Mouse (Mus musculus) stomach, postnatal 0 days (tissue): ENCODE results near the gene C1ql1. TPM values are rescaled to one million over a fixed set of nuclear protein-coding genes. Genes with fewer than 3 reads are reported as not detected.

Experiments
- ATAC-seq: fragments of 200-750 bp; cut with Nextera tagmentation; 2 replicates; pipeline ENCODE4 v1.8.0; 2017; ENCODE audit not compliant: low FRiP score, low TSS enrichment
- DNase-seq: peaks from one replicate; pipeline ENCODE4 v3.0.0-alpha.2; 2016; ENCODE audit warnings: low spot score
- H3K27ac ChIP-seq: fragments of 300-500 bp; sonication (generic); replicated peaks from 2 replicates; pipeline ENCODE4 v1.5.1; 2014; ENCODE audit warnings: mild to moderate bottlenecking, control low read depth
- H3K27me3 ChIP-seq: fragments of 300-500 bp; sonication (generic); 2 replicates; pipeline ENCODE4 v1.6.1; 2014; ENCODE audit warnings: low read length; ENCODE audit not compliant: control insufficient read depth, insufficient read depth
- H3K36me3 ChIP-seq: fragments of 300-500 bp; sonication (generic); 2 replicates; pipeline ENCODE4 v1.6.1; 2014; ENCODE audit warnings: low read length, mixed read lengths; ENCODE audit not compliant: control insufficient read depth, insufficient read depth
- H3K4me1 ChIP-seq: fragments of 300-500 bp; sonication (generic); replicated peaks from 2 replicates; pipeline ENCODE4 v1.6.1; 2014; ENCODE audit warnings: antibody characterized with exemption; ENCODE audit not compliant: control insufficient read depth, insufficient read depth
- H3K4me2 ChIP-seq: fragments of 300-500 bp; sonication (generic); replicated peaks from 2 replicates; pipeline ENCODE4 v1.6.1; 2014; ENCODE audit warnings: low read depth, mild to moderate bottlenecking, control low read depth, moderate library complexity
- H3K4me3 ChIP-seq: fragments of 300-500 bp; sonication (generic); 2 replicates; pipeline ENCODE4 v1.5.1; 2014; ENCODE audit warnings: low read depth, low read length, control low read depth
- H3K9ac ChIP-seq: fragments of 300-500 bp; sonication (generic); 2 replicates; pipeline ENCODE4 v1.6.1; 2014; ENCODE audit warnings: mild to moderate bottlenecking, low read length, control low read depth, mixed read lengths
- H3K9me3 ChIP-seq: fragments of 300-500 bp; sonication (generic); 2 replicates; pipeline ENCODE4 v1.6.1; 2016; ENCODE audit warnings: low read length; ENCODE audit not compliant: control insufficient read depth
- CTCF ChIP-seq: IDR thresholded peaks from 2 replicates; pipeline ENCODE4 v1.5.1; 2016; ENCODE audit warnings: antibody characterized with exemption, low read depth, mild to moderate bottlenecking, moderate library complexity
- EP300 ChIP-seq: optimal IDR thresholded peaks from 2 replicates; pipeline ENCODE3; 2016; ENCODE audit warnings: antibody characterized with exemption
- WGBS: fragments of 180-500 bp; shearing (Covaris S2); extraction: QIAGEN DNeasy Blood & Tissue Kit; methylation state at CpG from one replicate; pipeline ENCODE4 v1.1.7; 2014; 5-methylcytosine and 5-hydroxymethylcytosine counted together
- polyA plus RNA-seq: library from polyadenylated mRNA; unstranded; fragments of >200 nt; fragmentation: Nextera tagmentation; extraction: Ambion mirVana; gene quantifications from 2 replicates; pipeline ENCODE4 v1.2.1, GENCODE M21; 2015

The C1ql1 gene
- polyA plus RNA-seq, 1 experiment from 2014 or later: 1.4 TPM

DNA sequence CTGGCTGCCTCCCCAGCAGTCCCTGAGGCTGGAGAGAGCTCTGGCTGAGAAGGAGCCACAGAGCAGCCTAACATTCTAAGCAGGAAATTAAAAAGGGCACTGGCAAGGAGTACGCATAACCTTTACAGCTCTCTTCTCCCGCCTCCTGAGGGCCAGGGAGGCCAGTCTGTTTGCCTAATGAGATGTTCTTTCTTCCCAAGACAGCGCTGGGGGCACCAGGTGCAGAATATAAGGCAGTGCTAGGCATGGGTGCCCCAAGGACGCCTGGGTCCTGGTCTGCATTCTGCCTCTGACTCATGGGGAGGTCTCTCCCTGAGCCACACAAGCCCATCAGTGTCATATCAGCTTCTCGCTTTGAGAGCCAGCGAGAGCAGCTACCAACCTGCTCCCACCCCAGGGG is 25.0 kb downstream of the C1ql1 start:
- ATAC-seq (no peak), DNase-seq (no peak)
- H3K9me3 ChIP-seq: no peaks in the 10 kb centered on the region
- H3K27ac ChIP-seq: no peak overlapping the region
- H3K36me3 ChIP-seq: no peaks in the 10 kb centered on the region; the same call in 1 of the 2 replicates
- H3K4me2 ChIP-seq: no peak overlapping the region
- H3K4me1 ChIP-seq: 0 out of 2 replicates have a peak, but pooled peaks cover 2% of the 10 kb centered on the region
- no peak overlapping the region for H3K9ac ChIP-seq
- WGBS: 78% methylated on average over 6 of the region's 6 CpGs
- TF ChIP-seq CTCF (no peak), EP300 (no peak)
- H3K4me3 ChIP-seq: no peak overlapping the region
- H3K27me3 ChIP-seq: no peaks in the 10 kb centered on the region

DNA sequence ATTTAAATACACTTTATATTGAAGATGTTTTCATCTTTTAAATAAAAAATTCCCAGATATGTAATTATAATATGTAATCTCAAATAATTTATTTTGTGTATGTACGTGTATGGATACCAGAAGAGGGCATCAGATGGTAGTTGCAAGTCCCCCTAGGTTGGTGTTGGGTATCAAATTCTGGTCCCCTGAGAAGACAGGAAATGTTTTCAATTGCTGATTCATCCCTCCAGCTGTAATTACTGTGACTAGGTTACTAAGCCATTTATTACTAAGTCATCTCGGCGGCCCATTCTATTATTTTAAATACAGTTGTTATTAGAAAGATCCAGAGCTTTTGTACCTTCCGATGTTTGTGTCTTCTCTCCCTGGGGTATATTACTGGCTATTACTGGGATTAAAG is 28.4 kb downstream of the C1ql1 start:
- ATAC-seq (no peak), DNase-seq (no peak)
- Histone ChIP-seq H3K4me2 (no peak overlapping the region), H3K27me3 (no peaks in the 10 kb centered on the region), H3K27ac (no peak overlapping the region), H3K4me1 (no peaks in the 10 kb centered on the region), H3K4me3 (no peak overlapping the region), H3K9me3 (no peaks in the 10 kb centered on the region), H3K9ac (no peak overlapping the region), H3K36me3 (no peaks in the 10 kb centered on the region; the same call in 1 of the 2 replicates)
- TF ChIP-seq CTCF (0 out of 2 replicates have a peak, but pooled peaks have one; percentile 11), EP300 (no peak)
- WGBS: 82% methylated on average over 4 of the region's 4 CpGs

- WGBS: 82% methylated on average over 9 of the region's 9 CpGs
- no peaks in the 10 kb centered on the region for H3K4me1 ChIP-seq
- no peak for DNase-seq
- H3K4me3 ChIP-seq: no peak overlapping the region
- no peak overlapping the region for H3K9ac ChIP-seq
- no peak for ATAC-seq
- no peaks in the 10 kb centered on the region for H3K36me3 ChIP-seq
- no peak overlapping the region for H3K4me2 ChIP-seq
- TF ChIP-seq EP300 (no peak), CTCF (no peak)
- H3K27me3 ChIP-seq: no peaks in the 10 kb centered on the region
- no peak overlapping the region for H3K27ac ChIP-seq
- no peaks in the 10 kb centered on the region for H3K9me3 ChIP-seq
Observed at GRCm38 (mm10) chr11:102915380-102915779, 31.1 kb downstream of the C1ql1 start.

GRCm38 (mm10) chr11:102911376-102911775 is 35.1 kb downstream of the C1ql1 start:
- peaks cover 14% of the 10 kb centered on the region; the same call in 1 of the 2 replicates for H3K36me3 ChIP-seq
- H3K4me3 ChIP-seq: no peak overlapping the region
- DNase-seq (no peak), ATAC-seq (no peak)
- no peak overlapping the region for H3K27ac ChIP-seq
- whole genome bisulfite sequencing: 85% methylated on average over 7 of the region's 7 CpGs
- no peaks in the 10 kb centered on the region for H3K9me3 ChIP-seq
- H3K9ac ChIP-seq: no peak overlapping the region
- no peak for TF ChIP-seq EP300
- no peak for TF ChIP-seq CTCF
- H3K27me3 ChIP-seq: no peaks in the 10 kb centered on the region
- H3K4me2 ChIP-seq: no peak overlapping the region
- H3K4me1 ChIP-seq: no peaks in the 10 kb centered on the region

DNA sequence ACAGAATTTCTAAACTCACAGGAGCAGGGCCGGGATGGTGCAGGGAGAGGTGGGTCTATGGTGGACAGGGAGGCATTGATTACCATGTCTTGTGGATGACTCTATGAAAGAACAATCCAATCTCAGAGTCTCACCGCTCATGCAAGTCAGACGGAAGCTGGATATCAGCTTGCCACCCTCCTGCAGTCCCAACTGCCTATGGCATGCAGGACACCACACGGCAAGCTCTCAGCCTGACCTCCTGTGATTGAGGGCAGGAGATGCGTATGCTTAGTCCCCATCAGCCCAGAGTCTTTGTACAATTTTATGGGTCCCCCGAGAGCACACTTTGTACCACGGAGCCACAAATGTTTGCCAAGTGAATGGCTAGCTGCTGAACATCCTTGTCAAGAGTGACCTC is 42.8 kb downstream of the C1ql1 start:
- H3K4me3 ChIP-seq: no peak overlapping the region
- H3K9me3 ChIP-seq: no peaks in the 10 kb centered on the region
- 75% methylated on average over 7 of the region's 7 CpGs for WGBS
- H3K9ac ChIP-seq: no peak overlapping the region
- peaks cover 8% of the 10 kb centered on the region; the same call in 1 of the 2 replicates for H3K36me3 ChIP-seq
- H3K27me3 ChIP-seq: no peaks in the 10 kb centered on the region
- TF ChIP-seq EP300 (no peak), CTCF (no peak)
- no peaks in the 10 kb centered on the region for H3K4me1 ChIP-seq
- H3K27ac ChIP-seq: no peak overlapping the region
- DNase-seq (peak; percentile 12), ATAC-seq (no peak)
- no peak overlapping the region for H3K4me2 ChIP-seq

DNA sequence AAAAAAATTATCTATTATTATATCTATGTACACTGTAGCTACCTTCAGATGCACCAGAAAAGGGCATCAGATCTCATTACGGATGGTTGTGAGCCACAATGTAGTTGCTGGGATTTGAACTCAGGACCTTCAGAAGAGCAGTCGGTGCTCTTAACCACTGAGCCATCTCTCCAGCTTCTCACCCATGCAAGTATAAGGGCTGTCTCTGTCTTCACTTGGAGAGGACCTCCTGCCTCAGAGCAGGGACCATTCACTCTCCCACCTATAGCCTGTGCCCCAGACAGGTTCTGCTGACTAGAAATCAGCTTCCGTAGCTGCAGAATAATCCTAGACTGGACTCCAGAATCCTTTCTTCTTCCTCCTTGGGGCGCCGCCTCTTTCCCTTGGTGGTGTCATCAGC is 44.4 kb downstream of the C1ql1 start:
- Histone ChIP-seq H3K4me2 (no peak overlapping the region), H3K9ac (no peak overlapping the region), H3K4me1 (no peaks in the 10 kb centered on the region), H3K4me3 (no peak overlapping the region), H3K36me3 (0 out of 2 replicates have a peak, but pooled peaks cover 3% of the 10 kb centered on the region), H3K27ac (no peak overlapping the region), H3K27me3 (no peaks in the 10 kb centered on the region), H3K9me3 (no peaks in the 10 kb centered on the region)
- 82% methylated on average over 5 of the region's 5 CpGs for WGBS
- no peak for DNase-seq
- TF ChIP-seq CTCF (no peak), EP300 (no peak)
- no peak for ATAC-seq
